Mouse (Mus musculus) gastrocnemius, adult 2 months (tissue): ENCODE data around the gene Slco3a1. TPM values are rescaled to one million over a fixed set of nuclear protein-coding genes. Genes with fewer than 3 reads are reported as not detected.

Experiments used
- DNase-seq: peaks from one replicate; pipeline ENCODE4 v3.0.0; 2022
- H3K27ac ChIP-seq: fragments of 200-600 bp; 2 replicates; pipeline ENCODE4 v1.8.1; 2022; ENCODE audit warnings: mild to moderate bottlenecking
- H3K4me3 ChIP-seq: fragments of 200-600 bp; 2 replicates; pipeline ENCODE4 v1.8.1; 2022; ENCODE audit warnings: mild to moderate bottlenecking, moderate library complexity
- CTCF ChIP-seq: fragments of 200-600 bp; IDR thresholded peaks from 2 replicates; pipeline ENCODE4 v1.8.1; 2022; ENCODE audit warnings: antibody characterized with exemption, mild to moderate bottlenecking, moderate library complexity
- intact Hi-C: fragments of 180-260 bp; cut with DNase I; formaldehyde crosslinking; loops from one replicate; pipeline ENCODE4 v1.15.1; 2025
- total RNA-seq, 2 experiments: library from RNA; stranded (reverse); gene quantifications; 2 replicates each; pipeline ENCODE4 v1.2.3; 2021

Gene Slco3a1
- total RNA-seq, 2 experiments from 2014 or later = 67.1 to 83.8 TPM

DNA sequence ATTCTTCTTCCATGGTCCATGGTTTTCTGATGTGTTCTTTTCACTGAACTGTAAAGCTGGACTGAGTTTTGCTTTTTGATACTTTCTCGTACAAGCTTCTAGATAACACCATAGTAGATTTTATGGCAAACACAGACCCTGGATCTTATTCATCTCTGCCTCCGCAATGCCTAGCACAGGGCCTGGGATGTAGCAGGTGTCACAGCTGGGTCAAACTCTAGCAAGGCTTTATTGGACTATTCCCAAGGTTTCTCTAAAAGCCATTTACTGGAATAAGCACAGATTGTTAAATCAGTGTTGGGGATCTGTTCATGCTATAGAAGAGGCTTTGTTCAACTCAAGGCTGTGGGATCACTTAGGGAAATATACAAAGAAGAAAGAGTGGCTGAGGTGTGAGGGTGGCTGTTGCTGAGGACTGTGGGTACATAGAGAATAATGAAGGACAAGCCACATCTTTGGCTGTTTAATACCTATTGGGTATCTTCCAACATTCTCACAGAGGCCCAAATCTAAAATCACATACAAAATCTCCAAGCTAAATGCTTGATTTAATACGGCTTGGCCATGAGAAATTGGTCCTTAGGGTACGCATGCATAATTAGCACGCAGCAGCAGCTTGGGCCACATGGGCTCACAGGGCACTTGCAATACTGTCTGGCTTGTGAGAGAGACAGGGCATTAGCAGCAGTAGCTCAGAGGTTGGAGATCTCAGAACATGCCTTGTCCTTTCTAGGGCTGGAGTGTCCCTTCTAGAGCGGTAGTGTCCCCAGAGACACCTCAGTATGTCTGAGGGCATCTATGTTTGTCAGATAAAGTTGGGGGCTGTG, 241.1 kb downstream of the Slco3a1 start:
- no peak for TF ChIP-seq CTCF
- no peak overlapping the region for H3K27ac ChIP-seq
- H3K4me3 ChIP-seq = no peak overlapping the region
- no peak for DNase-seq
- intact Hi-C loops = no loop called here

DNA sequence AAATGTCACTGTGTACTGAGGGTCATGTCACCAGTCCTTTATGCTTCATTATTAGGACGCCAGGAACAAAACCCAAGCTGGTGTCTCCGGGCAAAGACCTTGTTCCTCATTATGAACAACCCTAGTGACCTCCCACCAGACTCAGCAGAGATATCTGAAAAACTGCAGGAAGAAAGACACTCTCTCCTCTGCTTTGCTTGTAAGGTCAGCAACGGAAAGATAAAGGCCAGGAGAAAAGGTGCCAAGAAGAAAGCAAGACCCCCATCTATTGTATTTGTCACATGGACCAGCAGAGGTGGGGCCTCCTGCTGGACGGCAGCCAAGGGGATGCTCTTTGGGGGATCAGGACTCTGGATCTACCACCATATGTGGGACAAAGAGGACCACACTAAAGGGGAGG, 243.0 kb downstream of the Slco3a1 start:
- H3K27ac ChIP-seq = no peak overlapping the region
- no peak for DNase-seq
- TF ChIP-seq CTCF = no peak
- H3K4me3 ChIP-seq = no peak overlapping the region
- intact Hi-C loops = no loop called here

DNA sequence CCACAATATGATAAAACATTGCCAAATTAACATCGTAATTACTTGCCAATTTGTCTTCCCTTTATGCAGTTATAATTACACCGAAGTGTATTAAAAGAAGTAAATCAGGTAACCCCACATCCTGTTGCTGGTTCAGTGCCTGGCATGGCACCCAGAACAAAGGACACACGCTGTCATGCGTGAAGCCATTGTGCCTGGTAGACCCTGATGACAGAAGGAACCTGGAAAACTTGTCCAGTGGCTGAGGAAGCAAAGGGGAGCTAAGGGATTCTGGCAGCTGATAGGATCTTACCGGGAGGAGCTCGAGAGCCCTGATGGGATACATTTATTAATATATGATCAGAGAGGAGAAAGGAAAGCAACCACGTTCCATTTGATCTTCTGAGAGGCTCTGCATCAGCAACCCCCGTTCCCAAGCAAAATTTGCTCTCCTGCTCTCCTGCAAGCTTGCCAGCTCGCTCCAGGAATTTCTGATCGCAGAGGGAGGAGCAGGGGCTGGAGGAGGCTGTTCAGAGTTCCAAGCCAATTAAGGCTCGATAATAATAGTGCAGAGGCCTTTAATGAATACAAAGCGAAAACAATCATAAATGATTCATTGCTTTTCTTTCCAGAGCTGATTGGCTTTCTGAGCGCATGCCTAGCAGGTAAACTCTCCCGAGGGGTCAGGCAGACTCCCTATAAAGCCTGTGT, 250.8 kb downstream of the Slco3a1 start:
- TF ChIP-seq CTCF = no peak
- Histone ChIP-seq H3K27ac (no peak overlapping the region), H3K4me3 (no peak overlapping the region)
- intact Hi-C loops = no loop called here
- DNase-seq = no peak

DNA sequence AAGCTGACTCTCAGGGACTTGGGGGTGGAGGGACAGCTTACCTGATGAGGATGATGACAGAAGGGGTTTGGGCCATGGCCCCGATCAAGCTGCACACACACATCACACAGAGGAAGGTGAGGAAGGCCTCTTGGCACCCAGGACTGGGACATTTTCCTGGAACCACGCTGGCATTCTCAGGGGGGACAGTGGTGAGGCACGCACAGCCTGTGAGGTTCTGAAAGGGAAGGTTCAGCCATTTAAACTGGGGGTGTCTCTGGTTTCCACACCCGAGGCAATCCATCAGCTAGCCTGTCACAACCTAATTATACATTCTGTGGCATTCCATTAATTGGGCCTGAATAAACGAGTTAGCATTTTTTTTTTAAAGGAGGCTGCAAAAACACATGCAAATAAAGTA, 251.5 kb downstream of the Slco3a1 start:
- no peak for TF ChIP-seq CTCF
- intact Hi-C loops = no loop called here
- Histone ChIP-seq H3K27ac (no peak overlapping the region), H3K4me3 (no peak overlapping the region)
- no peak for DNase-seq

DNA sequence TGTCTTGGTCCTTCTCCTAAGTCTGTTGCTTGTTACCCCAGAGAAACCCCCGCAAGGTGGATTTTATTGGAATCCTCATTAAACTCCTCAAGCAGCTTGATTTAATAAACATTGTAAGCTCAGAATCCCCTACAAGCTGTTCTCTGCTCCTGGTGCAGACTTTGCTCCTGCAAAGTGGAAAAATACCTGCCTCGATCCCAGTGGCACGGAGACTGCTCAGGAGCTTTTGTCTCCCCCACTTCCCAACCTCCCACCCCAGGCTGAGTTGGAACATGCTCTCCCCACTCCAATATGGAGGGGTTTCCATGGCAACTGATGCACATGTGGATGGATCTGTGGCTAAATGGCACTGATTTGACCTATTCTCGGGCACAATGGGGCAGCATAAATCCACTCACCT, 268.0 kb downstream of the Slco3a1 start:
- Histone ChIP-seq H3K4me3 (no peak overlapping the region), H3K27ac (no peak overlapping the region)
- DNase-seq = no peak
- intact Hi-C loops = no loop called here
- no peak for TF ChIP-seq CTCF

DNA sequence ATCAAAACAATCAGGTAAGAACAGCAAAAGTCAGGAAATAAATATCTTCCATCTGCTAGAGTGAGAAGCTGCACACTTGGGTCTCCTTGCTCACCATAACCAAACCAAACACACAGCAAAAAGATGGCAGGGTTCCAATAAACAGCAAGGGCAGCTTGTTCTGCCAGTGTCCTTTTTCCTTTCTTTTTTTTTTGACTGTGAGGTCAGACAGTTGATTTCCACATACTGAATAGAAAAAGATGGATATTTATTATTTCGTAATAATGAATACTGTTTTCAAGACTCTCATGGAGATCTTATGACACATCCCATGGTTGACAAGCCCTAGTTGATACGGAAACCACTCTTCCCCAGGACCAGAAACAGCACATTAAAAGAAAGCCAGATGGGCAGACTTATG, 274.2 kb downstream of the Slco3a1 start:
- no peak for DNase-seq
- intact Hi-C loops = no loop called here
- Histone ChIP-seq H3K4me3 (no peak overlapping the region), H3K27ac (no peak overlapping the region)
- no peak for TF ChIP-seq CTCF

DNA sequence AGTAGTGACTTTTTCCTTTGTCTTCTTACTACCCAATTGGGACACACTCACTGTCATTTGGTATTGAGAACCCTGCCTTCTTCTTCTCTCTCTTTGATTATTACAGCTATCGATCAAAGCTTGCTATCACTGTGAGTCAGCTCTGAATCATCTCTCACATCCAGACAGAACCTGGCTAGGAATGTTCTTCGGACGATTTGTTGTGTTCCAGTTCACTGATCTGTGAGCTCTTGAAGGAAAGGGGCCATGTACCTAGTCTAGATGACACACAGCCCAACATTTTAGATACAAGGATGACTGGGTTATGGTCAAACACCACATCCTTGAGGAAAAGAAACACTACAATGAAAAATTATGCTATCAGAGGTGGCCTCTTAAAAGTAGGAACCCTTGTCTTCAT, 275.2 kb downstream of the Slco3a1 start:
- no peak for DNase-seq
- intact Hi-C loops = no loop called here

DNA sequence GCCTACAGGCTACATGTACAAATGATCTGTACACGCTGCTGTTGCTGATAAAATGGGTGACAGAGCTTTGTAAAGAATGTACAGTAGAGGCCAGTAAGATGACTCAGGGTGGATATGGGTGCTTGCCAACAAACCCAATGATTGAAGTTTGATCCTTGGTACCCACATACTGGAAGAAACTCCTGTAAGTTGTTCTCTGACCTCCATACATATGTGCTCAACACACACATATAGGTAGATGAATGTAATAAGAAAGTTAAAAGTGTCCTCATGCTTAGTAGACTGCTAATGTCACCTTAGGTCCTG, 284.5 kb downstream of the Slco3a1 start:
- Histone ChIP-seq H3K4me3 (no peak overlapping the region), H3K27ac (no peak overlapping the region)
- TF ChIP-seq CTCF = no peak
- intact Hi-C loops = no loop called here
- DNase-seq = no peak

More for the DNA sequence above, 275.2 kb downstream of the Slco3a1 start:
- Histone ChIP-seq H3K4me3 (no peak overlapping the region), H3K27ac (no peak overlapping the region)
- TF ChIP-seq CTCF = no peak

- H3K27ac ChIP-seq = no peak overlapping the region
- H3K4me3 ChIP-seq = no peak overlapping the region
- TF ChIP-seq CTCF = no peak
- DNase-seq = no peak
- intact Hi-C loops = no loop called here
Observed at GRCm38 (mm10) chr7:74269283-74270088, 285.1 kb downstream of the Slco3a1 start.

GRCm38 (mm10) chr7:74266511-74267168, 287.9 kb downstream of the Slco3a1 start:
- DNase-seq = no peak
- Histone ChIP-seq H3K4me3 (no peak overlapping the region), H3K27ac (no peak overlapping the region)
- TF ChIP-seq CTCF = no peak
- intact Hi-C loops = no loop called here

GRCm38 (mm10) chr7:74256291-74256690, 298.3 kb downstream of the Slco3a1 start:
- intact Hi-C loops = no loop called here
- DNase-seq = no peak
- Histone ChIP-seq H3K4me3 (no peak overlapping the region), H3K27ac (no peak overlapping the region)
- TF ChIP-seq CTCF = no peak

GRCm38 (mm10) chr7:74252066-74252465, 302.5 kb downstream of the Slco3a1 start:
- intact Hi-C loops = no loop called here
- DNase-seq = peak; percentile 82
- H3K27ac ChIP-seq = no peak overlapping the region
- H3K4me3 ChIP-seq = no peak overlapping the region
- TF ChIP-seq CTCF = no peak

DNA sequence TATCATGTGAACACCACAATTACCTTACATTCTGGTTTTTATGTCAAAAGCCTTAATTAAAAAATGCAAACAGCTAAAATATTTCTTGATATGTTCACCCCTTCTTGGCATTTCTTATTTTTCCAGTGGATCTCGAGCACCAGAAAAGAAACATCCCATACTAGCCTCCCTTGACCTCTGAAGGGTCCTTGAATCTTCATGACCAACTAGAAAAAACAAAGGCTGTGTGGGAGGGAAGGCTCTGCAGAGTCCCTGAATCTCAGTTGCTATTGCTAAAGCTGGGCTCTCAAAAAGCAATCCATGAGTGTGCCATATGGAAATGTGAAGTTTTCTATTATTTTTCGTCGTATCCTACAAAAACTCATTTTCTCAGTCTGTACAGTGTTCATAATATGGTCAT, 313.3 kb downstream of the Slco3a1 start:
- Histone ChIP-seq H3K27ac (no peak overlapping the region), H3K4me3 (no peak overlapping the region)
- DNase-seq = no peak
- TF ChIP-seq CTCF = no peak
- intact Hi-C loops = no loop called here
